In the genomic region with DNA sequence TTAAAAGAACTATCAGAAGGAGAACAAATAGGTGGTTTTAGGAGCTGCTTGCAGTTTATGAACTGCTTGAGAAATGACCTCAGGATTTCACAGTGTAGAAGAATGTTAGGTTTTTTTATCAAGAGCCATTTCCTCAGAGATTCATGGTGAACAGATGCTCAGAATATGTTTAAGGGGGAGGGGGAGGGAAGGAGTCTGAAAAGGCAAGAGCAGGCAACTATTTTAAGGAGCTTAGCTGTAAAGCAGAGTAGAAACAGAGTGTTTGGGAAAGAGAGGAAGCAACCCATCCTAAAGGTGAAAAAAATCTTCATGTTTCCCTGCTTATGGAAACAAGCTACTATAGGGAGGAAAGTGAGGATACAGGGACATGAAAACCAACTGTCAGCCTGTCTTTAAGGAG, we compare ENCODE assay signal across 18 mouse cellular contexts.
DNase-seq lines count a peak whose midpoint lies in the region; ATAC-seq and TF ChIP-seq lines count a peak whose summit lies in the region.
"Had no signal": no experiment of that assay in that cellular context is flagged by ENCODE, and none has a peak within 500 bp of the region (broad histone marks: within the 10 kb centered on the region; RNA-seq: fewer than 3 reads in every experiment).

No protein-coding gene starts in this region.

- H3K4me2 ChIP-seq in forebrain, embryonic 15.5 days (replicated peaks): no peak overlapping the region
- H3K4me2 ChIP-seq: heart, embryonic 12.5 days; hindbrain, embryonic 14.5 days had no signal

- peak; percentile 39; the same call in 1 of the 2 replicates for ATAC-seq in forebrain, embryonic 15.5 days (replicated peaks)
- ATAC-seq: intestine, embryonic 16.5 days had no signal

- no peaks in the 10 kb centered on the region for H3K9me3 ChIP-seq in forebrain, embryonic 15.5 days
- H3K9me3 ChIP-seq in forebrain, embryonic 10.5 days: no peaks in the 10 kb centered on the region
- H3K9me3 ChIP-seq: embryonic facial prominence, embryonic 10.5 days; heart, embryonic 12.5 days; hindbrain, embryonic 10.5 days had no signal

- no peaks in the 10 kb centered on the region for H3K36me3 ChIP-seq in forebrain, embryonic 15.5 days
- H3K36me3 ChIP-seq in forebrain, embryonic 10.5 days (replicated peaks): no peaks in the 10 kb centered on the region
- H3K36me3 ChIP-seq: embryonic facial prominence, embryonic 10.5 days; heart, embryonic 12.5 days; hindbrain, embryonic 10.5 days had no signal

- no peak overlapping the region for H3K9ac ChIP-seq in forebrain, embryonic 15.5 days (replicated peaks)
- H3K9ac ChIP-seq: heart, embryonic 12.5 days; hindbrain, embryonic 14.5 days had no signal

- H3K4me3 ChIP-seq in forebrain, embryonic 15.5 days: no peak overlapping the region
- H3K4me3 ChIP-seq in forebrain, embryonic 10.5 days: no peak overlapping the region
- no peak overlapping the region for H3K4me3 ChIP-seq in left cerebral cortex, adult 2 months
- H3K4me3 ChIP-seq: embryonic facial prominence, embryonic 10.5 days; heart, embryonic 12.5 days; hindbrain, embryonic 10.5 days had no signal

- intact Hi-C loops in left cerebral cortex, adult 2 months (cut with DNase I): loop anchor here (2.0 kb wide), 1 partner anchor 168 kb away; no protein-coding TSS in a partner anchor

- H3K4me1 ChIP-seq in forebrain, embryonic 15.5 days: peaks cover 7% of the 10 kb centered on the region
- peaks cover 8% of the 10 kb centered on the region for H3K4me1 ChIP-seq in forebrain, embryonic 10.5 days
- H3K4me1 ChIP-seq: embryonic facial prominence, embryonic 10.5 days; heart, embryonic 12.5 days had no signal

- TF ChIP-seq POLR2A in brain, embryonic 14.5 days (IDR thresholded peaks at IDR 0.05; ENCODE audit: borderline replicate concordance, extremely low read depth, insufficient read depth, insufficient read length, poor library complexity, severe bottlenecking): no peak

- TF ChIP-seq CTCF in left cerebral cortex, adult 2 months (IDR thresholded peaks at IDR 0.05): no peak
- no peak for TF ChIP-seq CTCF in brain, embryonic 14.5 days (IDR thresholded peaks at IDR 0.05; ENCODE audit: borderline replicate concordance, extremely low read depth, insufficient read depth, insufficient read length)

- no peaks in the 10 kb centered on the region for H3K27me3 ChIP-seq in forebrain, embryonic 15.5 days
- no peaks in the 10 kb centered on the region for H3K27me3 ChIP-seq in forebrain, embryonic 10.5 days (ENCODE audit: poor library complexity, severe bottlenecking)
- H3K27me3 ChIP-seq: heart, embryonic 12.5 days had no signal

- no peak overlapping the region for H3K27ac ChIP-seq in forebrain, embryonic 15.5 days (replicated peaks)
- H3K27ac ChIP-seq in forebrain, embryonic 10.5 days: no peak overlapping the region
- peak overlapping the region; percentile 81 for H3K27ac ChIP-seq in left cerebral cortex, adult 2 months
- H3K27ac ChIP-seq: embryonic facial prominence, embryonic 10.5 days; hindbrain, embryonic 10.5 days; hindbrain, embryonic 14.5 days had no signal

- no peak for DNase-seq in forebrain, embryonic 10.5 days (ENCODE audit: extremely low spot score, low spot score)
- DNase-seq in frontal cortex, adult 2 months (ENCODE audit: extremely low spot score in 1 of 2, low spot score in 1 of 2): peak; percentile 32 to 63
- no peak for DNase-seq in frontal cortex, postnatal 10 days (ENCODE audit: low spot score in 2 of 2)
- DNase-seq in left cerebral cortex, adult 2 months (ENCODE audit: extremely low spot score in 1 of 2, low spot score in 2 of 2): no peak
- no peak for DNase-seq in left cerebral cortex, adult 8-10 months (ENCODE audit: low spot score in 2 of 2)
- DNase-seq in brain, embryonic 14.5 days (ENCODE audit: low read depth): peak; percentile 56
- no peak for DNase-seq in kidney, postnatal 36 days
- DNase-seq: adrenal gland, postnatal 10 days; cerebellum, adult 18-20 months; cerebellum, adult 9-11 months; cerebellum, postnatal 36 days; gastrocnemius, postnatal 25 days had no signal

Comparison
In these comparisons a context has a peak if more than half of its experiments do, and no peak if none do; other contexts are left out.
1. DNase-seq: peak in frontal cortex, adult 2 months (2 of 2) and brain, embryonic 14.5 days (single experiment); none in forebrain, embryonic 10.5 days (single experiment), frontal cortex, postnatal 10 days (0 of 2), left cerebral cortex, adult 2 months (0 of 2), left cerebral cortex, adult 8-10 months (0 of 2) and kidney, postnatal 36 days (0 of 2).